Mouse (Mus musculus) intestine, embryonic 15.5 days (tissue): Measurements from ENCODE around the gene Tti1. TPM values are rescaled to one million over a fixed set of nuclear protein-coding genes. Genes with fewer than 3 reads are reported as not detected.
"Not testable (repeated sequence)": the region's sequence is repeated elsewhere in the genome, so short reads cannot be mapped to it uniquely, and the experiment has no call there.

Source experiments
- ATAC-seq: fragments of 200-750 bp; cut with Nextera tagmentation; 2 replicates; pipeline ENCODE4 v1.8.0; 2017; ENCODE audit warnings: moderate TSS enrichment, moderate library complexity
- H3K27ac ChIP-seq: fragments of 300-500 bp; sonication (generic); 2 replicates; pipeline ENCODE4 v1.5.1; 2015; ENCODE audit warnings: mild to moderate bottlenecking, inconsistent platforms
- H3K27me3 ChIP-seq: fragments of 300-500 bp; sonication (generic); replicated peaks from 2 replicates; pipeline ENCODE4 v1.6.1; 2015; ENCODE audit warnings: inconsistent platforms
- H3K36me3 ChIP-seq: fragments of 300-500 bp; sonication (generic); 2 replicates; pipeline ENCODE4 v1.6.1; 2015; ENCODE audit warnings: inconsistent platforms
- H3K4me1 ChIP-seq: fragments of 300-500 bp; sonication (generic); replicated peaks from 2 replicates; pipeline ENCODE4 v1.6.1; 2015; ENCODE audit warnings: inconsistent platforms
- H3K4me2 ChIP-seq: fragments of 300-500 bp; sonication (generic); replicated peaks from 2 replicates; pipeline ENCODE4 v1.6.1; 2015; ENCODE audit warnings: mild to moderate bottlenecking, inconsistent platforms
- H3K4me3 ChIP-seq: fragments of 300-500 bp; sonication (generic); replicated peaks from 2 replicates; pipeline ENCODE4 v1.5.1; 2015; ENCODE audit warnings: inconsistent platforms
- H3K9ac ChIP-seq: fragments of 300-500 bp; sonication (generic); 2 replicates; pipeline ENCODE4 v1.6.1; 2015; ENCODE audit warnings: inconsistent platforms
- H3K9me3 ChIP-seq: fragments of 300-500 bp; sonication (generic); 2 replicates; pipeline ENCODE4 v1.6.1; 2016; ENCODE audit warnings: inconsistent platforms
- WGBS: fragments of 180-500 bp; shearing (Covaris S2); methylation state at CpG from one replicate; pipeline ENCODE4 v1.1.7; 2015; 5-methylcytosine and 5-hydroxymethylcytosine counted together
- polyA plus RNA-seq: library from polyadenylated mRNA; unstranded; fragments of >200 nt; fragmentation: Nextera tagmentation; extraction: Ambion mirVana; gene quantifications from 2 replicates; pipeline ENCODE4 v1.2.1, GENCODE M21; 2015

The Tti1 gene
- polyA plus RNA-seq, 1 experiment from 2014 or later, result 20.8 TPM

GRCm38 (mm10) chr2:158059666-158060105, 31.5 kb upstream of the Tti1 start:
- Histone ChIP-seq H3K9ac (no peak overlapping the region), H3K9me3 (no peaks in the 10 kb centered on the region), H3K4me2 (no peak overlapping the region), H3K4me1 (no peaks in the 10 kb centered on the region), H3K36me3 (peaks cover 14% of the 10 kb centered on the region), H3K4me3 (no peak overlapping the region), H3K27ac (no peak overlapping the region), H3K27me3 (no peaks in the 10 kb centered on the region)
- WGBS, result 77% methylated on average over 8 of the region's 8 CpGs
- ATAC-seq, result no peak

DNA sequence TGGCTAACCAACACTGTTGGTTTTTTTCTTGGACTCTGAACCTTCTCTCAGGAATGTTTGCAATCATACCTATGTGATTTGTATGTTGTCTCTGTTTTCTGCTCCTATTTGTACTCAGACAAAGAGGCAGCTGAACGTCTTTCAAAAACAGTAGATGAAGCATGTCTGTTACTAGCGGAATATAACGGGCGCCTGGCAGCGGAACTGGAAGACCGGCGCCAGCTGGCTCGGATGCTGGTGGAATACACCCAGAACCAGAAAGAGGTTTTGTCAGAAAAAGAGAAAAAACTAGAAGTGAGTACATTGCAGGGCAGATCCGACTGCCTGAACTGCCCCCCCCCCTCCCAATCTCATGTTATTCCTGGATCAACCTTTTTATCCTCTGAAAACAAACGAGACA, 30.3 kb upstream of the Tti1 start:
- H3K4me3 ChIP-seq, result no peak overlapping the region
- ATAC-seq, result no peak
- H3K27ac ChIP-seq, result no peak overlapping the region
- no peaks in the 10 kb centered on the region for H3K9me3 ChIP-seq
- H3K27me3 ChIP-seq, result no peaks in the 10 kb centered on the region
- H3K4me1 ChIP-seq, result no peaks in the 10 kb centered on the region
- H3K9ac ChIP-seq, result no peak overlapping the region
- H3K4me2 ChIP-seq, result no peak overlapping the region
- whole genome bisulfite sequencing, result 74% methylated on average over 10 of the region's 10 CpGs
- H3K36me3 ChIP-seq, result peaks cover 15% of the 10 kb centered on the region

DNA sequence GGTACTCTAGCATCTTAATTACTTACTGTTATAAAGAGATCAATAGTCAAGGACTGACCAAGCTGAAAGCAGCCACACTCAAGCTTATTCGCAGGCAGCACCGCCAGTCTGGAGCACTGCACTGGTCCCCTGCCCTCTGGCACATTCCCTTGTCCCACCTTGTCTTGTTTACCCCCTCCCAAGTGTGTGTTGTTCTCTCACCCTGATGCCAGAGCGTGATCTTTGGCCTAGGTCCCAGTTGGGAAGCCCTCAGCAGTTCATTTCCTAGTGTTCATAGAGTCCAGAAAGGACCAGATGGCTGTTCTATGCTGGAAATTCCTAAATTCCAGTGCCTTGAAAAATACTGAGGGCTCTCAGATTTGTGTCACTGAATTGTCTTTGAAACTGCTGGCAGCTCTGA, 28.8 kb upstream of the Tti1 start:
- H3K4me2 ChIP-seq, result no peak overlapping the region
- WGBS, result 88% methylated on average over 3 of the region's 3 CpGs
- H3K9ac ChIP-seq, result no peak overlapping the region
- H3K27me3 ChIP-seq, result no peaks in the 10 kb centered on the region
- no peak overlapping the region for H3K27ac ChIP-seq
- H3K4me1 ChIP-seq, result no peaks in the 10 kb centered on the region
- no peak for ATAC-seq
- no peak overlapping the region for H3K4me3 ChIP-seq
- peaks cover 18% of the 10 kb centered on the region for H3K36me3 ChIP-seq
- no peaks in the 10 kb centered on the region for H3K9me3 ChIP-seq

DNA sequence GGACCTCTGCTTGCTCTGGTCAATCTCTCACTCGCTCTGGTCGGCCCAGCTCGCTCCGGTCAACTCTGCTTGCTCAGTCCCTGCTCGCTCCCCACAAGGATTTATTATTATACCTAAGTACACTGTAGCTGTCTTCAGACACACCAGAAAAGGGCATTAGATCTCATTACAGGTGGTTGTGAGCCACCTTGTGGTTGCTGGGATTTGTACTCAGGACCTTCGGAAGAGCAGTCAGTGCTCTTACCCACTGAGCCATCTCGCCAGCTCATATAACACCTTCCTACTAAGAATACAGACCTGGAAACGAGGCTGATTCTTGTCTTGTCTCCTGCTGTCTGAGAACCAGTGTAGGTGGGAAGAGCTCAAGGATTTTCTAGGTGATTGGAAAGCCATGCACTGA, 27.1 kb upstream of the Tti1 start:
- H3K9me3 ChIP-seq, H3K27ac ChIP-seq, H3K4me1 ChIP-seq, H3K9ac ChIP-seq, ATAC-seq, H3K27me3 ChIP-seq, H3K4me3 ChIP-seq, H3K4me2 ChIP-seq: not testable (repeated sequence)
- WGBS, result 90% methylated on average over 8 of the region's 8 CpGs
- H3K36me3 ChIP-seq, result peaks cover 21% of the 10 kb centered on the region

- ATAC-seq, result no peak
- Histone ChIP-seq H3K36me3 (peaks cover 20% of the 10 kb centered on the region), H3K4me2 (no peak overlapping the region), H3K4me3 (no peak overlapping the region), H3K9ac (no peak overlapping the region), H3K27me3 (no peaks in the 10 kb centered on the region), H3K4me1 (no peaks in the 10 kb centered on the region), H3K9me3 (no peaks in the 10 kb centered on the region), H3K27ac (no peak overlapping the region)
- 89% methylated on average over 3 of the region's 3 CpGs for WGBS
Measured at GRCm38 (mm10) chr2:158054596-158054995, 26.4 kb upstream of the Tti1 start.

DNA sequence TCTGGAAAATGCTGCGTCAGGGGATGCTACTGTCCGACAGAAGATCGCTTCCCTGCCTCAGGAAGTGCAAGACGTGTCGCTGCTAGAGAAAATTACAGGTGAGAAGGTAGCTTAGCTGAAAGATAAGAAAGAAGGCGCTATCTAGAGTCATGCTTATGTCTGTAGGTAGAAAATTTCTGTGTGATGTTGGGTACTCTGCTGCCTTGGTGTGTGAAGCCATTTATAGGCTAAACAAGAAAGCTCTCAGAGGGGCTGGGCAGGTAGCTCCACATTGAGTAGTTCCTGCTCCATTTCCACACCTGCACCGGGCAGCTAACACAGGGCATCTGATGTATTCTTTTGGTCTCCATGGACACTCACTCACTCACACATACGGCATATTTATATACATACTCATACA, 21.9 kb upstream of the Tti1 start:
- Histone ChIP-seq H3K36me3 (peaks cover 21% of the 10 kb centered on the region), H3K9ac (no peak overlapping the region), H3K9me3 (no peaks in the 10 kb centered on the region), H3K4me1 (no peaks in the 10 kb centered on the region), H3K27me3 (no peaks in the 10 kb centered on the region), H3K4me3 (no peak overlapping the region), H3K4me2 (no peak overlapping the region), H3K27ac (no peak overlapping the region)
- WGBS, result 85% methylated on average over 8 of the region's 8 CpGs
- ATAC-seq, result no peak

DNA sequence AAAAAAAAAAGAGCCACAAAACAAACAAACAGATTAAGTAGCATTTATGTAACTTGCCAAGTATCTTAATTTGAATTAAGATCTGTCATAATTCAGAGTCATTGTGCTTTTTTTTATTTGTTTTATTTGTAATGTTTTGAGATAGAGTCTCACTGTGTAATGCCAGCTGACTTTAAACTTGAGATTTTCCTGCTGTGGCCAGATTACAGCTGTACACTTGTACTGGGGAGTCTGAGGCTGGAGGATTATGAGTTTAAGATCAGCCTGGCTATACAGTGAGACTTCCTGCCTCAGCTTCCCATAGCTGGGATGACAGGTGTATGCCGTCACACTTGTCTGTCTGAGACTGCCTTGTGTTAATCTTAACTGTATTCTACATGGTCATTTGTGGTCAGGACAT, 20.5 kb upstream of the Tti1 start:
- H3K36me3 ChIP-seq, result peaks cover 26% of the 10 kb centered on the region
- no peak for ATAC-seq

DNA sequence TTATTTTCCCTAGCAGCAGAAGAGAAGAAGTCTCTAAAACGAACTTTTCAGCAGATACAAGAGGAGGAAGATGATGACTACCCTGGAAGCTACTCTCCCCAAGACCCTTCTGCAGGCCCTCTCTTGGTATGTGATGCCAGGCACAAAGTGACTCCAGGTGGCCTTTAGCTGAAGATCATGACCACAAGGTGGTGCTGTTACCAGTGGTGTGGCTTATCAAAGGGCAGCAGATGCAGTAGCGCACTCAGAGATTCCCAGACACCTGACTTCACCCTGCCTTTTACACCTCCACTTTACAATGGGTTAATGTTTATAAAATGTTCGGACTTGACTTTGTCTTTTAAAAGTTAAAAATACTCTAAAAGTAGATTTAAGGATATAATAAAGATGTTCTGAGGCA, 19.7 kb upstream of the Tti1 start:
- H3K9ac ChIP-seq, result no peak overlapping the region
- no peak for ATAC-seq
- H3K27me3 ChIP-seq, result no peaks in the 10 kb centered on the region
- H3K4me1 ChIP-seq, result no peaks in the 10 kb centered on the region
- H3K4me2 ChIP-seq, result no peak overlapping the region
- H3K4me3 ChIP-seq, result no peak overlapping the region
- no peaks in the 10 kb centered on the region for H3K9me3 ChIP-seq
- peaks cover 31% of the 10 kb centered on the region for H3K36me3 ChIP-seq
- 51% methylated on average over 3 of the region's 3 CpGs for WGBS
- no peak overlapping the region for H3K27ac ChIP-seq

More for the DNA sequence above, 20.5 kb upstream of the Tti1 start:
- Histone ChIP-seq H3K27ac (no peak overlapping the region), H3K9me3 (no peaks in the 10 kb centered on the region), H3K27me3 (no peaks in the 10 kb centered on the region), H3K9ac (no peak overlapping the region), H3K4me3 (no peak overlapping the region), H3K4me2 (no peak overlapping the region), H3K4me1 (no peaks in the 10 kb centered on the region)
- WGBS, result 100% methylated on average over 1 of the region's 1 CpGs

- no peaks in the 10 kb centered on the region for H3K27me3 ChIP-seq
- 70% methylated on average over 4 of the region's 4 CpGs for WGBS
- no peak overlapping the region for H3K4me3 ChIP-seq
- H3K9me3 ChIP-seq, result no peaks in the 10 kb centered on the region
- no peak overlapping the region for H3K27ac ChIP-seq
- H3K36me3 ChIP-seq, result peaks cover 26% of the 10 kb centered on the region
- no peaks in the 10 kb centered on the region for H3K4me1 ChIP-seq
- H3K4me2 ChIP-seq, result no peak overlapping the region
- no peak for ATAC-seq
- H3K9ac ChIP-seq, result no peak overlapping the region
Measured at GRCm38 (mm10) chr2:158046186-158046585, 18.0 kb upstream of the Tti1 start.

DNA sequence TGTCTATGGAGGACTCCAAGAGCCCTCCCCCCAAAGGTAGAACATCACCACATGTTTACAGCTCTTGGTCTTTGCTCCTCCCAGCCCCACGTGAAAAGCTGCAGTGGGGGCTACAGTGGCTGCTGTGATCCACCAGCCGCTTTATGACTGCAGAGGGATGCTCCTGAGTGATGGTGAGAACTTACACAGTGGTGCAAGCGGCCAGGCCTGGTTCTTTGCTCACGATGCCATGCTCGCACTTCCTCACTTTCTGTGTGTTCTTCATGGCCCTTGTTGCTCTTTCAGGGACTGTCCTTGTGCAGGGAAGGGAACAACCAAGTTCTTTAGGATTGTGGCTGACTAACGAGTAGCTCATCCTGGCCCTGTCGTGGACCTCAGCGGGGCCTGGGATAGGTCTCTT, 15.3 kb upstream of the Tti1 start:
- Histone ChIP-seq H3K9ac (no peak overlapping the region), H3K4me2 (no peak overlapping the region), H3K27me3 (no peaks in the 10 kb centered on the region), H3K4me1 (no peaks in the 10 kb centered on the region), H3K9me3 (no peaks in the 10 kb centered on the region), H3K36me3 (peaks cover 17% of the 10 kb centered on the region; the same call in 1 of the 2 replicates), H3K4me3 (no peak overlapping the region), H3K27ac (no peak overlapping the region)
- no peak for ATAC-seq
- WGBS, result 88% methylated on average over 8 of the region's 8 CpGs

DNA sequence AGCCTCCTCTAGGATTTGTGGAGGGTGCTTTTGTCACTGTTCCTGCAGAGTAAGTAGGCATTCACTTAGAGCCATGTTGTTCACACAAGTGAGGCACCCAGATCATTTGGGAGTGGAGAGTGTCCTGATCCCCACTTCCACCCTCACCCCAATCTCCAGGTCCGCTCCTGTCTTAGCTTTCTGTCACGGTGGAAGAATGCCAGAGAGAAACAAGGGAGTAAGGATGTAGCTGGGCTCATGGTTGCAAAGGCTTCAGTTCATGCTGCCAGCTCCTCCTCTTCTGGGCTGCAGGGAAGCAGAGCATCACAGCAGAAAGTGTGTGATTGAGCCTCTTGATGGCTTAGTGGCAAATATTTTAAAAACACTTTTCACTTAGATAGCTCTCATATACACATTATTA, 12.2 kb upstream of the Tti1 start:
- no peaks in the 10 kb centered on the region for H3K27me3 ChIP-seq
- H3K36me3 ChIP-seq, result peaks cover 17% of the 10 kb centered on the region; the same call in 1 of the 2 replicates
- no peak overlapping the region for H3K4me2 ChIP-seq
- no peaks in the 10 kb centered on the region for H3K9me3 ChIP-seq
- no peak overlapping the region for H3K27ac ChIP-seq
- no peak overlapping the region for H3K4me3 ChIP-seq
- H3K9ac ChIP-seq, result no peak overlapping the region
- ATAC-seq, result no peak
- no peaks in the 10 kb centered on the region for H3K4me1 ChIP-seq
- WGBS, result 80% methylated on average over 2 of the region's 2 CpGs

DNA sequence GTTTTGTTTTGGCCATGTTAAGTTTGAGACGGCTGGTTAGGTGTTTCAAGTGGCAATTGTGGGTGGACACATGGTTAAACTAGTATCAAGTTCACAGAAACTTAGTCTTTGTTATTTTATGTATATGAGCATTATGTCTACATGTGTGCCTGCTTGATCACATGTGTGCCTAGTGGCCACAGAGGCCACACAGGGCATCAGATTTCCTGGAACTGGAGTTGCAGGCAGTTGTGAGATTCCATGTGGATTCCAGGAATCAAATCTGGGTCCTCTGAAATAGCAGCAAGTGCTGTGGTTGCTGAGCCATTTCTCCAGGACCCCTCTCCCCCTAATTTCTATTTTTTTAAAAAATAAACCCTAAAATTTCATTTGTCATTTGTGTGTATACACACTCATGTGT, 11.4 kb upstream of the Tti1 start:
- Histone ChIP-seq H3K27me3 (no peaks in the 10 kb centered on the region), H3K36me3 (peaks cover 16% of the 10 kb centered on the region; the same call in 1 of the 2 replicates), H3K4me1 (no peaks in the 10 kb centered on the region), H3K9ac (no peak overlapping the region), H3K4me3 (no peak overlapping the region), H3K4me2 (no peak overlapping the region), H3K27ac (no peak overlapping the region), H3K9me3 (no peaks in the 10 kb centered on the region)
- no peak for ATAC-seq
- WGBS, result 79% methylated on average over 1 of the region's 1 CpGs

GRCm38 (mm10) chr2:158037571-158037970, 9.3 kb upstream of the Tti1 start:
- Histone ChIP-seq H3K4me2 (no peak overlapping the region), H3K4me3 (no peak overlapping the region), H3K36me3 (0 out of 2 replicates have a peak, but pooled peaks cover 3% of the 10 kb centered on the region), H3K9ac (no peak overlapping the region), H3K9me3 (no peaks in the 10 kb centered on the region), H3K4me1 (no peaks in the 10 kb centered on the region), H3K27me3 (no peaks in the 10 kb centered on the region), H3K27ac (no peak overlapping the region)
- WGBS, result 93% methylated on average over 1 of the region's 1 CpGs
- no peak for ATAC-seq
